Mouse (Mus musculus) midbrain, embryonic 16.5 days (tissue): ENCODE measurements around the gene Hyal5. TPM values are rescaled to one million over a fixed set of nuclear protein-coding genes. Genes with fewer than 3 reads are reported as not detected.
A peak's percentile ranks its signal among the peaks of the same experiment; 100 is the strongest.

Source experiments
- ATAC-seq: fragments of 200-750 bp; cut with Nextera tagmentation; 2 replicates; pipeline ENCODE4 v1.8.0; 2017; ENCODE audit warnings: moderate TSS enrichment
- H3K27ac ChIP-seq: fragments of 300-500 bp; sonication (generic); 2 replicates; pipeline ENCODE4 v1.5.1; 2014; ENCODE audit warnings: mild to moderate bottlenecking, low read length, mixed read lengths
- H3K27me3 ChIP-seq: fragments of 300-500 bp; sonication (generic); 2 replicates; pipeline ENCODE4 v1.6.1; 2014; ENCODE audit warnings: low read depth, low read length, mixed read lengths; ENCODE audit not compliant: control insufficient read depth, insufficient read depth
- H3K36me3 ChIP-seq: fragments of 300-500 bp; sonication (generic); 2 replicates; pipeline ENCODE4 v1.6.1; 2014; ENCODE audit warnings: mild to moderate bottlenecking, low read length, moderate library complexity, mixed read lengths; ENCODE audit not compliant: control insufficient read depth, insufficient read depth
- H3K4me1 ChIP-seq: fragments of 300-500 bp; sonication (generic); 2 replicates; pipeline ENCODE4 v1.6.1; 2014; ENCODE audit warnings: mild to moderate bottlenecking, low read length, mixed read lengths; ENCODE audit not compliant: control insufficient read depth, insufficient read depth
- H3K4me2 ChIP-seq: fragments of 300-500 bp; sonication (generic); 2 replicates; pipeline ENCODE4 v1.6.1; 2014; ENCODE audit warnings: mild to moderate bottlenecking, low read length, mixed read lengths
- H3K4me3 ChIP-seq: fragments of 300-500 bp; sonication (generic); 2 replicates; pipeline ENCODE4 v1.5.1; 2014; ENCODE audit warnings: low read depth, mild to moderate bottlenecking, low read length, moderate library complexity, mixed read lengths
- H3K9ac ChIP-seq: fragments of 300-500 bp; sonication (generic); 2 replicates; pipeline ENCODE4 v1.6.1; 2014; ENCODE audit warnings: low read depth, low read length, mixed read lengths
- H3K9me3 ChIP-seq: fragments of 300-500 bp; sonication (generic); replicated peaks from 2 replicates; pipeline ENCODE4 v1.6.1; 2014; ENCODE audit warnings: mild to moderate bottlenecking, low read length, mixed read lengths; ENCODE audit not compliant: control insufficient read depth, poor library complexity, severe bottlenecking
- WGBS: fragments of 180-500 bp; shearing (Covaris S2); extraction: QIAGEN DNeasy Blood & Tissue Kit; methylation state at CpG from one replicate; pipeline ENCODE4 v1.1.7; 2014; 5-methylcytosine and 5-hydroxymethylcytosine counted together
- polyA plus RNA-seq: library from polyadenylated mRNA; unstranded; fragments of >200 nt; fragmentation: Nextera tagmentation; extraction: Ambion mirVana; gene quantifications from 2 replicates; pipeline ENCODE4 v1.2.1, GENCODE M21; 2015

Hyal5 gene
- polyA plus RNA-seq: not detected in 2 replicates

DNA sequence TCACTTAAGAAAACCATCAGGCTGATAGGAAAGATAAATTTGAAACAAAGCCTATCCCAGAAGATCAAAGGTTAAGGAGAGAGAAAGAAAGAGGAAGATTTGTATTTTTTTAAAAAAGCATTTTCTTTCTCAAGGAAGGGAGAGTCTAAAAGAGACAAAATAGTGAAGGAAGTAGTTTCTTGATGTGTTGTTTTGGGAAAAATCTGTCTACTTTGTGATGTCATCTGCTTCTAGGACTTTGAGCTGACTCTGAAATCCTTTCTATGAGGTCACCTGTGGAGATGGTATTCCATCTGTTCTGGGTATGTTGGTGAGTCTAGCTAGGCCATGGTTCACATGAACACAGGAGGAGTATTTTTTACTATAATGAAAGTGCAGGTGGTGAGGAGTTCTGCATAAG is at the start of gene Hyal5:
TSS of gene Hyal5 (plus strand) at position 301 of the 400 bp plus-strand sequence.
- Histone ChIP-seq H3K4me1 (no peaks in the 10 kb centered on the region), H3K9me3 (no peaks in the 10 kb centered on the region), H3K4me3 (no peak within 1 kb of the TSS), H3K36me3 (no peaks in the 10 kb centered on the region), H3K27me3 (no peaks in the 10 kb centered on the region), H3K9ac (no peak within 1 kb of the TSS), H3K27ac (no peak within 1 kb of the TSS), H3K4me2 (no peak within 1 kb of the TSS)
- ATAC-seq: no peak

DNA sequence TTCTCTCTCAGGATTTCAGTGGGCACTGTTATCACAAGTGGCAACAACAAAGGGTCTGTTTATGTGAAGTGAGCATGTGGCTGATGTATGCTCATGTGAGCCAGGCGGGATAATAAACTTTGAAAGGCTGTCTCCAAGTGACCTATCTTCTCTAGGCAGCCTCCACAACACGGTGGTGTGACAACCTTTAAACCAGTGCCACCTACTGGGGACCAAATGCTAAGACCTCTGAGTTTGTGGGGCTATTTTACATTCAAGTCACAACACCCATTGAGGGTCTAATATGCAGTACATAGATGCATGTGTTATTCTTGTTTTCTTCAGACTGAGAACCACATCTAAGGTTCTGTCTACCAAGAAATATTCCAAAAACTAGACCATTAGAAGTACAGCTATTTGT is 35.7 kb upstream of the Hyal5 start:
- Histone ChIP-seq H3K9ac (no peak overlapping the region), H3K27me3 (no peaks in the 10 kb centered on the region), H3K4me3 (no peak overlapping the region), H3K36me3 (no peaks in the 10 kb centered on the region), H3K9me3 (no peaks in the 10 kb centered on the region), H3K4me2 (no peak overlapping the region), H3K27ac (no peak overlapping the region), H3K4me1 (no peaks in the 10 kb centered on the region)
- WGBS: 49% methylated on average over 2 of the region's 2 CpGs
- ATAC-seq: no peak

DNA sequence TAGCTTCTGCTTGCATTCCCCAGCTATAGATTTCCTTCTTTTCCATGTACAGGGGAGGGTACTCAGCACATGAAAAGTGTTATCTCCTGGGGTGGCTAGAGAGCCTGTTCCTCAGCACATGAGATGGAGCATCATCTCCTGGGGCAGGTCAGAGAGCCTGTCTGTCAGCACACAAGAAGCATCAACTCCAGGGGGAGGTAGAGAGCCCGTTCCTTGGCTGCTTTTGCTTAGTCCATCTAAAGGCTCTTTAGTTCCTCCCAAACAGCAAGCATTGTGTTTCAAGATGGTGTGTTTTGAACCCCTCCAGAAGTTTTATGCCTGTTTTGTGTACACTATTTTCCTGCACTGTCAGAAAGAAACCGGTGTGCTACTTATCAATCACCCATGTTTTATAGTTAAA is 2.5 kb downstream of the Hyal5 start:
- Histone ChIP-seq H3K9ac (no peak overlapping the region), H3K9me3 (no peaks in the 10 kb centered on the region), H3K4me2 (no peak overlapping the region), H3K27ac (no peak overlapping the region), H3K4me3 (no peak overlapping the region), H3K4me1 (no peaks in the 10 kb centered on the region), H3K36me3 (no peaks in the 10 kb centered on the region), H3K27me3 (no peaks in the 10 kb centered on the region)
- 51% methylated on average over 2 of the region's 2 CpGs for WGBS
- ATAC-seq: no peak

DNA sequence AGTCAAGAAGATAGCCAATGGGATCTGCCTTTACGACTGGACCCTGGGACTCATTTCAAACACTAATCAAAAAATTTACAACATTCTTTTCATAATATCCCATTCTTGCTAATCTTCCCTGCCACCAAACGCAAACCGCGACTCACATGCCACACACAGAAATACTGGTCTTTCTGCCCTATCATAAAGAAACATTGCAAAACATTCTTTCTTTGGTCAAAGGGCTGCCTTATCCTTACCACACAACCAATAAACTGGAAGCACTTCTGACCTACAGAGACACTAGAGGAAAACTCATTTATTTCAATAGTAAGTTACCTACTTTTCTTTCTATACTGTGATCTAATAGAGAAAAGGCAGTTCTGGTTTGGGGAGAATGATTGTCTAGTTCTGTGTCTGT is 5.9 kb downstream of the Hyal5 start:
- H3K4me2 ChIP-seq: no peak overlapping the region
- H3K4me1 ChIP-seq: no peaks in the 10 kb centered on the region
- H3K9me3 ChIP-seq: no peaks in the 10 kb centered on the region
- H3K36me3 ChIP-seq: no peaks in the 10 kb centered on the region
- no peak for ATAC-seq
- no peak overlapping the region for H3K27ac ChIP-seq
- no peaks in the 10 kb centered on the region for H3K27me3 ChIP-seq
- no peak overlapping the region for H3K4me3 ChIP-seq
- H3K9ac ChIP-seq: no peak overlapping the region
- WGBS: 94% methylated on average over 4 of the region's 4 CpGs

DNA sequence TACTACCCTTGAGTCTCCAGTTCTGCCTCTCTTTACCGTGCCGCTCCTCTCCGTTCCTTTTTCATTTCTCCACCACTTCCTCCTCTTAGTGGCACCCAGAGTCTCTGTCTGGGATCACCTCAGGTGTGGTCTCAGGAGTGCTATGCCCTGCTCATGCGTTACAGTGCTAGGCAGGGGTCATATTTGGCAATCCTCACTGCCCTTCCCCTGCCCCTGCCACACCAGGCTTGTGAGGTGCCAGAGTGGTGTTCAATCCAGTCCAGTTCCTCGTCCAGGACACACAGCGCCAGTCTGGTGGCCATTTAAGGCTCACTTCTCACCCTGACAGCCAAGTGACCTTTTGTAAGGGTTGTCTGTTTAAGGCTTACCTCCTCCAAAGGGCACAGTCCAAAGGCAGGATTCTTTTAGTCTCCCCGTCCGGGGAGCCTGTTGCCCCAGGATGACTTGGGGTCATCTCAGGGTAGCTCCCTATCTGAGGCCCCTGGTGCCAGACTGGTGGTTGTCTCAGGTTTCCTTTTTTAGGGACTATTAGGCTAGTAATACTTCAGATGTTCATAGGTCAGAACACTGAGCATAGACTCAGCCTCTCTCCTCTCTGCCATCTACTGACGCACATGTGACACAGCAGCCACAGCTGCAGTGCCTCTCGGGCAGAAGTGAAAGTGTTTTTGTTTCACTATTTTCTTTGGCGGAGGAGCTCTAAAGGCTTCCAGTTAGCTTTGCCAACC is 36.5 kb downstream of the Hyal5 start:
- Histone ChIP-seq H3K4me3 (no peak overlapping the region), H3K4me1 (no peaks in the 10 kb centered on the region), H3K9ac (no peak overlapping the region), H3K36me3 (no peaks in the 10 kb centered on the region), H3K27ac (no peak overlapping the region), H3K27me3 (no peaks in the 10 kb centered on the region), H3K9me3 (no peaks in the 10 kb centered on the region), H3K4me2 (0 out of 2 replicates have a peak overlapping the region, but pooled peaks have one; percentile 8)
- no peak for ATAC-seq
- 81% methylated on average over 11 of the region's 11 CpGs for WGBS

DNA sequence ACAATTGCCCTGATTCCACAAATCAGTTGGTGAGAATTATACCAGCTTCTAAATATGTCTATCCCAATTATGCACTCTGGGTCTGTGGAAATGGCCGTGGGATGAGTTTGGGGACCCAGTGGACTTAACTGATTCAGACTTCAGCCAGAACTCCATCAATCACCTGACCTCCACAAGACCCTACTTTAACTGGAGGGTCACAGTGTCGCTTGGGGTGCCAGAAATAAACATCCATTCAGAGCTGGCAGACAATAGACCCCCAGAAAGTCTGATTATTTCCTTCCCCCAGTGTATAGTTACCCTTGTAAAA is 37.0 kb downstream of the Hyal5 start:
- no peak overlapping the region for H3K4me3 ChIP-seq
- no peaks in the 10 kb centered on the region for H3K9me3 ChIP-seq
- 68% methylated on average over 2 of the region's 2 CpGs for WGBS
- no peaks in the 10 kb centered on the region for H3K36me3 ChIP-seq
- no peaks in the 10 kb centered on the region for H3K27me3 ChIP-seq
- H3K4me2 ChIP-seq: 0 out of 2 replicates have a peak overlapping the region, but pooled peaks have one; percentile 8
- H3K4me1 ChIP-seq: no peaks in the 10 kb centered on the region
- no peak overlapping the region for H3K9ac ChIP-seq
- H3K27ac ChIP-seq: no peak overlapping the region
- ATAC-seq: no peak

DNA sequence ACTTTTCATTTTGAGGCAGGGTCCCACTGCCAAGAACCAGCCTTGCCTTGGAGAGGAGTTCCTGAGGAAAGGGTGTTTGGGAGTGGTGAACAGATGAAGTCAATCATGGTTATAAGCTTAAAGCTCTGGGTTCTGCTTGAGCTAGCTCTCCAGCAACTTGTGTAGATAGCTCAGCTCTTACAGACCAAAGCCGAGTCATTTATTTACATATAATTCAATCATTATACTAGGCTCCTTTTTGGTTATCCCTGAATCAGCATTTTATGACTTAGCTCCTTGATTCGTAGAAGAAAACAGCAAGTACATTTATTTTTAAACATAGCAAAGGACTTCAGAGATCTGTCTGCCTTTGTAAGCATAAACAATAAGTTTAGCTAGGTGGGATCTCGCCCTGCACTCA is 47.3 kb downstream of the Hyal5 start:
- Histone ChIP-seq H3K4me2 (no peak overlapping the region), H3K9me3 (no peaks in the 10 kb centered on the region), H3K36me3 (no peaks in the 10 kb centered on the region), H3K4me1 (no peaks in the 10 kb centered on the region), H3K27ac (no peak overlapping the region), H3K27me3 (no peaks in the 10 kb centered on the region), H3K4me3 (no peak overlapping the region), H3K9ac (no peak overlapping the region)
- WGBS: 89% methylated on average over 3 of the region's 3 CpGs
- ATAC-seq: no peak

DNA sequence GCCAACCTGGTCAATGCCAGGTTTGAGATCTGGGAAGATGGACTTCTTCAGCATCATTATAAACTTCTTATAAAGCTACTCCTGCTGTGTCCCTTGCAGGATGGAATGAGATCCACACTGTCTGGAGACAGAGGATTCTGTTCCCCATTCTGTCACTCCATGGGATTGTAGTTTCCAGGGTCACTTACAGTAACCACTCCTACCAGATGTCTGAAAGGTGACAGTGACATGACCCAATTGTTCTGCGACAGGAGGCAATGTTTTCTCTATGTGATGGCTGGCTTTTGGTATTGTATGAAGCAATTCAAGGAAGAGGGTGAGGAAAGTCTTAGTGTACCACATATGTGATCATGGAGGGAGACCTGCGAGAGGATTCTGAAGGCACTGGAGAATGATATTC is 50.0 kb downstream of the Hyal5 start:
- H3K36me3 ChIP-seq: no peaks in the 10 kb centered on the region
- no peak overlapping the region for H3K4me2 ChIP-seq
- no peaks in the 10 kb centered on the region for H3K9me3 ChIP-seq
- 84% methylated on average over 2 of the region's 2 CpGs for WGBS
- no peak overlapping the region for H3K4me3 ChIP-seq
- no peak for ATAC-seq
- H3K27ac ChIP-seq: no peak overlapping the region
- H3K27me3 ChIP-seq: no peaks in the 10 kb centered on the region
- no peak overlapping the region for H3K9ac ChIP-seq
- no peaks in the 10 kb centered on the region for H3K4me1 ChIP-seq

DNA sequence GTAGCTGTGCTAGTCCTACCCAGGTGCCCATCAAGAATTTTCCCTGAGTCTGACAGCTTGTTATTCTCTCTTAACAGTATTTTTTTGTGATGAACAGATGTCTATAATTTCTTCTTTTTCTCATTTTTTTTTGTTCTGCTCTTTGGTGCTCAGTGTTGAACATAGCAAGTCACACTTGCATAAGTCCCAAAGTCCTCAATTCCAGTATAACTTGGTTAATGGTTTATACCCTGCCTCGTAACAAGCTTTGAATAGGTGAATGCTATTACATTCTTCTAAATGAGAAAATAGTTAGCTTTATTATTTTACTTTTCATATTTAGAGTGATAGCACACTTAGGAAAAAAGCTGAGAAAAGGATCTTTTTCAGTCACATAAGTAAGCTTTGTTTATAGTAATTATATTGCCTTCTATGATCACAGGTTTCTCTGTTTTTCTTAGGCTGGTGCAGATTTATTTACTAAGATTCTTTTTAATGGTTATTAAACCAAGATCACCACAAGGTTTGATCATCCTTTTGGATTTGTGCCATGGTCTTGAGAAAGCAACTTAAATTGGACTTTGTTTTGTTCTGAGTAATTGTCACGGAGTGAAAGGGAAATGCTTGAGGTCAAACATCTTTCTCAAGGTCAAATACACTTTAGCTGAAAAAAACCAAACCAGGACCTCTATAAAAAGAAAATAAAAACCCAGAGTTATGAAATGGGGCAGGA is 52.4 kb downstream of the Hyal5 start:
- no peak overlapping the region for H3K27ac ChIP-seq
- H3K36me3 ChIP-seq: no peaks in the 10 kb centered on the region
- 76% methylated on average over 2 of the region's 2 CpGs for WGBS
- no peaks in the 10 kb centered on the region for H3K9me3 ChIP-seq
- no peak overlapping the region for H3K4me2 ChIP-seq
- no peak for ATAC-seq
- no peaks in the 10 kb centered on the region for H3K4me1 ChIP-seq
- no peaks in the 10 kb centered on the region for H3K27me3 ChIP-seq
- H3K9ac ChIP-seq: no peak overlapping the region
- no peak overlapping the region for H3K4me3 ChIP-seq
